Mouse (Mus musculus) neural tube, embryonic 11.5 days (tissue): ENCODE data around the gene Dgkg. TPM values are rescaled to one million over a fixed set of nuclear protein-coding genes. Genes with fewer than 3 reads are reported as not detected.

Source experiments
- ATAC-seq: fragments of 200-750 bp; cut with Nextera tagmentation; 2 replicates; pipeline ENCODE4 v1.8.0; 2017; ENCODE audit warnings: moderate number of reproducible peaks, mild to moderate bottlenecking, moderate TSS enrichment, moderate library complexity; ENCODE audit not compliant: insufficient read depth, low FRiP score, low TSS enrichment
- DNase-seq: peaks from one replicate; pipeline ENCODE4 v3.0.0-alpha.2; 2015; ENCODE audit warnings: low spot score
- H3K27ac ChIP-seq: fragments of 300-500 bp; sonication (generic); 2 replicates; pipeline ENCODE4 v1.5.1; 2014; ENCODE audit warnings: low read depth, mild to moderate bottlenecking, low read length
- H3K27me3 ChIP-seq: fragments of 300-500 bp; sonication (generic); 2 replicates; pipeline ENCODE4 v1.6.1; 2014; ENCODE audit warnings: mild to moderate bottlenecking, low read length, mixed read lengths; ENCODE audit not compliant: control insufficient read depth, insufficient read depth
- H3K36me3 ChIP-seq: fragments of 300-500 bp; sonication (generic); 2 replicates; pipeline ENCODE4 v1.6.1; 2014; ENCODE audit warnings: mild to moderate bottlenecking, low read length, moderate library complexity, mixed read lengths; ENCODE audit not compliant: control insufficient read depth, insufficient read depth
- H3K4me1 ChIP-seq: fragments of 300-500 bp; sonication (generic); 2 replicates; pipeline ENCODE4 v1.6.1; 2014; ENCODE audit warnings: low read length, mixed read lengths; ENCODE audit not compliant: control insufficient read depth, insufficient read depth
- H3K4me2 ChIP-seq: fragments of 300-500 bp; sonication (generic); 2 replicates; pipeline ENCODE4 v1.6.1; 2014; ENCODE audit warnings: low read depth, mild to moderate bottlenecking, moderate library complexity
- H3K4me3 ChIP-seq: fragments of 300-500 bp; sonication (generic); 2 replicates; pipeline ENCODE4 v1.5.1; 2014; ENCODE audit warnings: low read depth, low read length
- H3K9ac ChIP-seq: fragments of 300-500 bp; sonication (generic); 2 replicates; pipeline ENCODE4 v1.6.1; 2014; ENCODE audit warnings: mild to moderate bottlenecking, low read length
- H3K9me3 ChIP-seq: fragments of 300-500 bp; sonication (generic); 2 replicates; pipeline ENCODE4 v1.6.1; 2016; ENCODE audit warnings: low read length; ENCODE audit not compliant: control insufficient read depth
- WGBS: fragments of 180-500 bp; shearing (Covaris S2); extraction: QIAGEN DNeasy Blood & Tissue Kit; methylation state at CpG from one replicate; pipeline ENCODE4 v1.1.7; 2014; 5-methylcytosine and 5-hydroxymethylcytosine counted together
- polyA plus RNA-seq: library from polyadenylated mRNA; unstranded; fragments of >200 nt; fragmentation: Nextera tagmentation; extraction: Ambion mirVana; gene quantifications from 2 replicates; pipeline ENCODE4 v1.2.1, GENCODE M21; 2014

Gene Dgkg
- polyA plus RNA-seq, 1 experiment from 2014 or later, result 0.08 TPM

GRCm38 (mm10) chr16:22551231-22552000 lies 105.6 kb downstream of the Dgkg start:
- no peaks in the 10 kb centered on the region for H3K27me3 ChIP-seq
- DNase-seq (no peak), ATAC-seq (no peak)
- H3K9ac ChIP-seq, result no peak overlapping the region
- 25% methylated on average over 11 of the region's 11 CpGs for WGBS
- H3K4me2 ChIP-seq, result no peak overlapping the region
- no peaks in the 10 kb centered on the region for H3K4me1 ChIP-seq
- H3K4me3 ChIP-seq, result no peak overlapping the region
- no peaks in the 10 kb centered on the region for H3K9me3 ChIP-seq
- H3K27ac ChIP-seq, result no peak overlapping the region
- H3K36me3 ChIP-seq, result no peaks in the 10 kb centered on the region

GRCm38 (mm10) chr16:22549346-22549745 lies 107.7 kb downstream of the Dgkg start:
- Histone ChIP-seq H3K4me3 (no peak overlapping the region), H3K27me3 (no peaks in the 10 kb centered on the region), H3K4me1 (no peaks in the 10 kb centered on the region), H3K9ac (no peak overlapping the region), H3K4me2 (no peak overlapping the region), H3K9me3 (no peaks in the 10 kb centered on the region), H3K27ac (no peak overlapping the region), H3K36me3 (no peaks in the 10 kb centered on the region)
- WGBS, result 88% methylated on average over 5 of the region's 5 CpGs
- DNase-seq (no peak), ATAC-seq (no peak)

GRCm38 (mm10) chr16:22548167-22549080 lies 108.6 kb downstream of the Dgkg start:
- Histone ChIP-seq H3K9ac (peak overlapping the region; percentile 60), H3K4me3 (peak overlapping the region; percentile 33), H3K27me3 (no peaks in the 10 kb centered on the region), H3K36me3 (no peaks in the 10 kb centered on the region), H3K4me2 (peak overlapping the region; percentile 73), H3K27ac (no peak overlapping the region), H3K9me3 (no peaks in the 10 kb centered on the region), H3K4me1 (no peaks in the 10 kb centered on the region)
- 13% methylated on average over 26 of the region's 26 CpGs for WGBS
- DNase-seq (peak; percentile 90), ATAC-seq (peak; percentile 90)

- H3K36me3 ChIP-seq, result no peaks in the 10 kb centered on the region
- no peaks in the 10 kb centered on the region for H3K27me3 ChIP-seq
- DNase-seq (no peak), ATAC-seq (peak; percentile 45; the same call in 1 of the 2 replicates)
- no peaks in the 10 kb centered on the region for H3K4me1 ChIP-seq
- H3K9ac ChIP-seq, result no peak overlapping the region
- H3K27ac ChIP-seq, result no peak overlapping the region
- no peak overlapping the region for H3K4me3 ChIP-seq
- no peak overlapping the region for H3K4me2 ChIP-seq
- WGBS, result 60% methylated on average over 10 of the region's 10 CpGs
- H3K9me3 ChIP-seq, result no peaks in the 10 kb centered on the region
Observed at GRCm38 (mm10) chr16:22547741-22548140, 109.3 kb downstream of the Dgkg start.

GRCm38 (mm10) chr16:22545799-22546198 lies 111.2 kb downstream of the Dgkg start:
- Histone ChIP-seq H3K27ac (no peak overlapping the region), H3K27me3 (no peaks in the 10 kb centered on the region), H3K4me3 (no peak overlapping the region), H3K9ac (no peak overlapping the region), H3K36me3 (no peaks in the 10 kb centered on the region), H3K9me3 (no peaks in the 10 kb centered on the region), H3K4me1 (no peaks in the 10 kb centered on the region), H3K4me2 (no peak overlapping the region)
- ATAC-seq (no peak), DNase-seq (no peak)
- 62% methylated on average over 8 of the region's 8 CpGs for WGBS

- Histone ChIP-seq H3K4me3 (no peak overlapping the region), H3K4me1 (no peaks in the 10 kb centered on the region), H3K27me3 (no peaks in the 10 kb centered on the region), H3K9me3 (no peaks in the 10 kb centered on the region), H3K27ac (no peak overlapping the region), H3K4me2 (no peak overlapping the region), H3K36me3 (no peaks in the 10 kb centered on the region), H3K9ac (no peak overlapping the region)
- WGBS, result 67% methylated on average over 3 of the region's 3 CpGs
- DNase-seq, result no peak
- ATAC-seq, result no peak
Observed at GRCm38 (mm10) chr16:22545016-22545561, 111.9 kb downstream of the Dgkg start.

- ATAC-seq (no peak), DNase-seq (no peak)
- Histone ChIP-seq H3K4me2 (no peak overlapping the region), H3K27ac (no peak overlapping the region), H3K27me3 (no peaks in the 10 kb centered on the region), H3K4me1 (no peaks in the 10 kb centered on the region), H3K9ac (no peak overlapping the region), H3K4me3 (no peak overlapping the region), H3K9me3 (no peaks in the 10 kb centered on the region), H3K36me3 (no peaks in the 10 kb centered on the region)
- WGBS, result 85% methylated on average over 6 of the region's 6 CpGs
Observed at GRCm38 (mm10) chr16:22542691-22543141, 114.3 kb downstream of the Dgkg start.

GRCm38 (mm10) chr16:22539275-22539674 lies 117.7 kb downstream of the Dgkg start:
- no peak for DNase-seq
- no peak overlapping the region for H3K4me2 ChIP-seq

More at GRCm38 (mm10) chr16:22539275-22539674, 117.7 kb downstream of the Dgkg start:
- no peaks in the 10 kb centered on the region for H3K36me3 ChIP-seq
- ATAC-seq, result no peak
- no peaks in the 10 kb centered on the region for H3K4me1 ChIP-seq
- no peak overlapping the region for H3K9ac ChIP-seq
- no peak overlapping the region for H3K4me3 ChIP-seq
- 83% methylated on average over 6 of the region's 6 CpGs for WGBS
- H3K9me3 ChIP-seq, result no peaks in the 10 kb centered on the region
- no peak overlapping the region for H3K27ac ChIP-seq
- no peaks in the 10 kb centered on the region for H3K27me3 ChIP-seq
